Mouse (Mus musculus) hindbrain, postnatal 0 days (tissue): Measurements from ENCODE around the gene Src. TPM values are rescaled to one million over a fixed set of nuclear protein-coding genes. Genes with fewer than 3 reads are reported as not detected.

ENCODE experiments used
- ATAC-seq: fragments of 200-750 bp; cut with Nextera tagmentation; 2 replicates; pipeline ENCODE4 v1.8.0; 2017; ENCODE audit warnings: mild to moderate bottlenecking, moderate TSS enrichment, moderate library complexity
- DNase-seq: peaks from one replicate; pipeline ENCODE4 v3.0.0-alpha.2; 2015; ENCODE audit warnings: low spot score
- H3K27ac ChIP-seq: fragments of 300-500 bp; sonication (generic); 2 replicates; pipeline ENCODE4 v1.5.1; 2014; ENCODE audit warnings: mild to moderate bottlenecking
- H3K27me3 ChIP-seq: fragments of 300-500 bp; sonication (generic); 2 replicates; pipeline ENCODE4 v1.6.1; 2014; ENCODE audit warnings: low read length, mixed read lengths; ENCODE audit not compliant: insufficient read depth
- H3K36me3 ChIP-seq: fragments of 300-500 bp; sonication (generic); 2 replicates; pipeline ENCODE4 v1.6.1; 2014; ENCODE audit warnings: low read length, mixed read lengths; ENCODE audit not compliant: insufficient read depth
- H3K4me1 ChIP-seq: fragments of 300-500 bp; sonication (generic); 2 replicates; pipeline ENCODE4 v1.6.1; 2014; ENCODE audit warnings: antibody characterized with exemption, low read length, mixed read lengths; ENCODE audit not compliant: insufficient read depth
- H3K4me2 ChIP-seq: fragments of 300-500 bp; sonication (generic); 2 replicates; pipeline ENCODE4 v1.6.1; 2014; ENCODE audit warnings: low read depth, mild to moderate bottlenecking, low read length, moderate library complexity, mixed read lengths
- H3K4me3 ChIP-seq: fragments of 300-500 bp; sonication (generic); 2 replicates; pipeline ENCODE4 v1.5.1; 2014; ENCODE audit warnings: low read length
- H3K9ac ChIP-seq: fragments of 300-500 bp; sonication (generic); replicated peaks from 2 replicates; pipeline ENCODE4 v1.6.1; 2014; ENCODE audit warnings: mild to moderate bottlenecking, low read length, moderate library complexity, mixed read lengths
- H3K9me3 ChIP-seq: fragments of 300-500 bp; sonication (generic); 2 replicates; pipeline ENCODE4 v1.6.1; 2016; ENCODE audit warnings: low read length, mixed read lengths
- CTCF ChIP-seq: IDR thresholded peaks from 2 replicates; pipeline ENCODE4 v1.5.1; 2016; ENCODE audit warnings: antibody characterized with exemption, control low read depth, low read depth
- WGBS: fragments of 180-500 bp; shearing (Covaris S2); extraction: QIAGEN DNeasy Blood & Tissue Kit; methylation state at CpG from one replicate; pipeline ENCODE4 v1.1.7; 2014; 5-methylcytosine and 5-hydroxymethylcytosine counted together
- polyA plus RNA-seq: library from polyadenylated mRNA; unstranded; fragments of >200 nt; fragmentation: Nextera tagmentation; extraction: Ambion mirVana; gene quantifications from 2 replicates; pipeline ENCODE4 v1.2.1, GENCODE M21; 2015
- total RNA-seq: library from RNA; depleted of rRNA; stranded (reverse); fragments of >200 nt; gene quantifications from 2 replicates; pipeline ENCODE4 v1.2.3, GENCODE M21; 2014; rRNA removed

The Src gene
- total RNA-seq (133 and 134 TPM in 2 replicates), polyA plus RNA-seq (23.2 and 25.4 TPM in 2 replicates)

GRCm38 (mm10) chr2:157418206-157418605 is at the start of gene Src:
Src (plus strand) TSS chr2:157418444.
- ATAC-seq: no peak
- WGBS: 35% methylated on average over 13 of the region's 13 CpGs
- H3K9ac ChIP-seq: 0 out of 2 replicates have a peak within 1 kb of the TSS, but pooled peaks have one; percentile 7

GRCm38 (mm10) chr2:157371696-157372095 is 46.5 kb upstream of the Src start:
- H3K4me1 ChIP-seq: peaks cover 8% of the 10 kb centered on the region; the same call in 1 of the 2 replicates
- H3K27ac ChIP-seq: no peak overlapping the region
- no peak for ATAC-seq
- H3K36me3 ChIP-seq: no peaks in the 10 kb centered on the region
- H3K9ac ChIP-seq: no peak overlapping the region
- WGBS: 73% methylated on average over 6 of the region's 6 CpGs
- DNase-seq: no peak
- H3K4me2 ChIP-seq: no peak overlapping the region
- no peak overlapping the region for H3K4me3 ChIP-seq
- H3K27me3 ChIP-seq: no peaks in the 10 kb centered on the region
- TF ChIP-seq CTCF: no peak
- H3K9me3 ChIP-seq: no peaks in the 10 kb centered on the region

More at GRCm38 (mm10) chr2:157418206-157418605, at the start of gene Src:
- no peak within 1 kb of the TSS for H3K4me2 ChIP-seq
- no peaks in the 10 kb centered on the region for H3K9me3 ChIP-seq
- H3K4me3 ChIP-seq: no peak within 1 kb of the TSS
- no peaks in the 10 kb centered on the region for H3K36me3 ChIP-seq
- DNase-seq: no peak
- no peak within 1 kb of the TSS for H3K27ac ChIP-seq
- H3K27me3 ChIP-seq: no peaks in the 10 kb centered on the region
- peaks cover 14% of the 10 kb centered on the region for H3K4me1 ChIP-seq
- no peak for TF ChIP-seq CTCF

GRCm38 (mm10) chr2:157373681-157374080 is 44.6 kb upstream of the Src start:
- Histone ChIP-seq H3K4me1 (peaks cover 3% of the 10 kb centered on the region; the same call in 1 of the 2 replicates), H3K9ac (no peak overlapping the region), H3K4me2 (no peak overlapping the region), H3K9me3 (no peaks in the 10 kb centered on the region), H3K4me3 (no peak overlapping the region), H3K27me3 (no peaks in the 10 kb centered on the region), H3K27ac (no peak overlapping the region), H3K36me3 (no peaks in the 10 kb centered on the region)
- no peak for ATAC-seq
- no peak for DNase-seq
- TF ChIP-seq CTCF: no peak
- 78% methylated on average over 3 of the region's 3 CpGs for WGBS

GRCm38 (mm10) chr2:157375051-157375450 is 43.2 kb upstream of the Src start:
- H3K9ac ChIP-seq: no peak overlapping the region
- no peaks in the 10 kb centered on the region for H3K27me3 ChIP-seq
- no peak for DNase-seq
- 56% methylated on average over 8 of the region's 8 CpGs for WGBS
- H3K36me3 ChIP-seq: peaks cover under 1% of the 10 kb centered on the region; the same call in 1 of the 2 replicates
- no peak overlapping the region for H3K27ac ChIP-seq
- H3K4me3 ChIP-seq: no peak overlapping the region
- no peak overlapping the region for H3K4me2 ChIP-seq
- no peaks in the 10 kb centered on the region for H3K9me3 ChIP-seq
- peaks cover 3% of the 10 kb centered on the region; the same call in 1 of the 2 replicates for H3K4me1 ChIP-seq
- ATAC-seq: no peak
- TF ChIP-seq CTCF: no peak

- DNase-seq (peak; percentile 21), ATAC-seq (0 out of 2 replicates have a peak, but pooled peaks have one; percentile 38)
- Histone ChIP-seq H3K9me3 (no peaks in the 10 kb centered on the region), H3K27me3 (no peaks in the 10 kb centered on the region), H3K4me3 (no peak overlapping the region), H3K27ac (peak overlapping the region; percentile 48; the same call in 1 of the 2 replicates), H3K9ac (peak overlapping the region; percentile 24; the same call in 1 of the 2 replicates), H3K36me3 (peaks cover 6% of the 10 kb centered on the region; the same call in 1 of the 2 replicates), H3K4me1 (peaks cover 3% of the 10 kb centered on the region; the same call in 1 of the 2 replicates), H3K4me2 (peak overlapping the region; percentile 28)
- TF ChIP-seq CTCF: no peak
- 14% methylated on average over 14 of the region's 14 CpGs for WGBS
Measured at GRCm38 (mm10) chr2:157375794-157376757, 42.2 kb upstream of the Src start.

- Histone ChIP-seq H3K9ac (no peak overlapping the region), H3K4me1 (peaks cover 3% of the 10 kb centered on the region; the same call in 1 of the 2 replicates), H3K9me3 (no peaks in the 10 kb centered on the region), H3K27me3 (no peaks in the 10 kb centered on the region), H3K4me3 (no peak overlapping the region), H3K36me3 (peaks cover 6% of the 10 kb centered on the region; the same call in 1 of the 2 replicates), H3K4me2 (no peak overlapping the region), H3K27ac (no peak overlapping the region)
- 27% methylated on average over 3 of the region's 3 CpGs for WGBS
- DNase-seq (no peak), ATAC-seq (no peak)
- TF ChIP-seq CTCF: no peak
Measured at GRCm38 (mm10) chr2:157376995-157377394, 41.2 kb upstream of the Src start.
